Mouse (Mus musculus): ENCODE measurements around the gene Rgl3. TPM values are rescaled to one million over a fixed set of nuclear protein-coding genes. Genes with fewer than 3 reads are reported as not detected.

Gene Rgl3
- total and polyA plus RNA-seq, 2 experiments from 2014 or later, result 0.63 to 11.4 TPM

DNA sequence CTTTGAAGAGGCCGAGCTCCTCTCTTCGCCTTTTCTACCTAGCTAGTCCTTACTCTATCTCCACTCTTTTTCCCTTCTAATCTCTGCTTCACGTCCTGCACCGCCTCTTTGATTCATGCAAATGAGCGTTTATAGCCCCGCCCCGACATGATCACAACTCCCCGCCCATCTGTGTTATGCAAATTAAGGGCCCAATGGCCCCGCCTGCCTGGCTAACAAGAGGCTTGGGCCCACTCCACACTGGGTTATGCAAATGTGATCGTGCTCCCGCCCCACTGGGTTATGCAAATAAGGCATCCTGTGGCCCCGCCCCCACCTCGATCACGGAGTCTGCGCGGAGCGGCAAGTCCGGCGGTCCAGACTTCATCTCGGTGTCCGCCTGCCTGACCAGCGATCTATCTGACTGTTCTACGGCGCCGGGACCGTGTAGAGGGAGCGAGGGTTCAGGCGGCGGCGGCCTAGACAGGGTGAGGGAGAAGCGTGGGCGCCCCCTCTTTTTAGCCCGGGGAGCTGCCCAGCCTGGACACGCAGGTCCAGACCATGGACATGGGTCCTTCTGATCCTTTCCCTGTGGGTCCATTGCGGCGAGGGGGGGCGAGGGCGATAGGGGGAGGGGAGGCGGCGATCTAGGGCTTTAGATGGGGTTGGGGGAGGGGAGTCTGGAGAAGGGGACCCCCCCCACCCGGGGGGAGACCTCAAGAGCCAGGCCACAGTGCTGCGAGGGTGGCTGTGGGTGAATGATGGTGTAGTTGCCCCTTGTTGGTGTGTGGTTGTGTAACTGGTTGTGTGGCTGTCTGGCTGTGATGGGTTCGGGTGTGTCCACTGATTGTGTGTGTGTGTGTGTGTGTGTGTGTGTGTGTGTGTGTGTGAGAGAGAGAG lies 52.3 kb downstream of the Rgl3 start, which contains the start of gene Plppr2:
Gene Plppr2, plus strand, starts transcription at position 342 of the 879 bp plus-strand sequence.
- Histone ChIP-seq H3K4me2 (ENCODE audit: low read depth, low read length) (peak within 1 kb of the TSS; percentile 80), H3K36me3 (replicated peaks; ENCODE audit: control insufficient read depth, insufficient read depth, low read length) (no peaks in the 10 kb centered on the region), H3K9ac (replicated peaks; ENCODE audit: low read depth, low read length) (no peak within 1 kb of the TSS; the same call in 1 of the 2 replicates), H3K27me3 (ENCODE audit: control insufficient read depth, insufficient read depth, low read length) (no peaks in the 10 kb centered on the region), H3K9me3 (replicated peaks; ENCODE audit: control insufficient read depth, low read length) (no peaks in the 10 kb centered on the region), H3K27ac (ENCODE audit: low read depth) (no peak within 1 kb of the TSS), H3K4me3 (ENCODE audit: low read depth, low read length) (peak within 1 kb of the TSS; percentile 54), H3K4me1 (ENCODE audit: control insufficient read depth, insufficient read depth) (no peaks in the 10 kb centered on the region)
- WGBS, result 3% methylated on average over 39 of the region's 43 CpGs
- TF ChIP-seq EP300 (IDR thresholded peaks at IDR 0.05; ENCODE audit: low read depth) (no peak), CTCF (IDR thresholded peaks at IDR 0.05; ENCODE audit: low read depth) (no peak)
- ATAC-seq (ENCODE audit: insufficient read depth, low read depth) (peak; percentile 98), DNase-seq (ENCODE audit: low spot score) (peak; percentile 96)

- H3K27ac ChIP-seq (ENCODE audit: low read depth), result no peak overlapping the region
- no peak for DNase-seq (ENCODE audit: low spot score)
- TF ChIP-seq EP300 (IDR thresholded peaks at IDR 0.05; ENCODE audit: low read depth), result no peak
- no peak for TF ChIP-seq CTCF (IDR thresholded peaks at IDR 0.05; ENCODE audit: low read depth)
- H3K4me2 ChIP-seq (ENCODE audit: low read depth, low read length), result no peak overlapping the region
- no peaks in the 10 kb centered on the region for H3K36me3 ChIP-seq (replicated peaks; ENCODE audit: control insufficient read depth, insufficient read depth, low read length)
- H3K9me3 ChIP-seq (replicated peaks; ENCODE audit: control insufficient read depth, low read length), result no peaks in the 10 kb centered on the region
- ATAC-seq (ENCODE audit: insufficient read depth, low read depth), result no peak
- H3K9ac ChIP-seq (replicated peaks; ENCODE audit: low read depth, low read length), result no peak overlapping the region
- WGBS, result 80% methylated on average over 7 of the region's 7 CpGs
- H3K27me3 ChIP-seq (ENCODE audit: control insufficient read depth, insufficient read depth, low read length), result no peaks in the 10 kb centered on the region
- H3K4me3 ChIP-seq (ENCODE audit: low read depth, low read length), result no peak overlapping the region
- no peaks in the 10 kb centered on the region for H3K4me1 ChIP-seq (ENCODE audit: control insufficient read depth, insufficient read depth)
Measured at GRCm38 (mm10) chr9:21935466-21936131, 53.6 kb downstream of the Rgl3 start.

DNA sequence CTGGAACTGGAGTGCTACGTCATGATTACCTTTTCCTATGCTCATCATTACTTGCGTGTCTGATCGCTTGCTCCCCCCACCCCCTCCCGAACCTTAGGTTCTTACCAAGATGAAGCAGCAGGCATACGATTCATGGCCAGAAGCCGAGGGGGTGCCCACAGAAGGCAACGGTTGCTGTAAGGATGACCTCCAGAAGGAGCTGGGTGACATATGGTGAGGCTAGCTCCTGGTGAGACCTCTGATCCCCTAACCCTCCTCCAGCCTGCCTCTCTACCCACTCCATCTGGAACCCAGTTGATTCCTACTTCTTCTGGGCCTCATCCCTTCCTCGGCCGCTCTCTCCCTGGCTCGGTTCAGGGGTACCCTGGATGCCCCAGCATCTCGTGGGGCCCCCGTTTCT lies 55.2 kb downstream of the Rgl3 start:
- Histone ChIP-seq H3K4me3 (ENCODE audit: low read depth, low read length) (no peak overlapping the region), H3K4me2 (ENCODE audit: low read depth, low read length) (no peak overlapping the region), H3K27ac (ENCODE audit: low read depth) (no peak overlapping the region), H3K27me3 (ENCODE audit: control insufficient read depth, insufficient read depth, low read length) (no peaks in the 10 kb centered on the region), H3K9ac (replicated peaks; ENCODE audit: low read depth, low read length) (no peak overlapping the region), H3K36me3 (replicated peaks; ENCODE audit: control insufficient read depth, insufficient read depth, low read length) (no peaks in the 10 kb centered on the region), H3K9me3 (replicated peaks; ENCODE audit: control insufficient read depth, low read length) (no peaks in the 10 kb centered on the region), H3K4me1 (ENCODE audit: control insufficient read depth, insufficient read depth) (no peaks in the 10 kb centered on the region)
- DNase-seq (ENCODE audit: low spot score) (no peak), ATAC-seq (ENCODE audit: insufficient read depth, low read depth) (no peak)
- 84% methylated on average over 12 of the region's 12 CpGs for WGBS
- TF ChIP-seq EP300 (IDR thresholded peaks at IDR 0.05; ENCODE audit: low read depth), result no peak

GRCm38 (mm10) chr9:21932445-21933137 lies 56.7 kb downstream of the Rgl3 start:
- 67% methylated on average over 12 of the region's 12 CpGs for WGBS
- TF ChIP-seq EP300 (IDR thresholded peaks at IDR 0.05; ENCODE audit: low read depth) (no peak), CTCF (IDR thresholded peaks at IDR 0.05; ENCODE audit: low read depth) (no peak)
- no peak overlapping the region for H3K9ac ChIP-seq (replicated peaks; ENCODE audit: low read depth, low read length)
- H3K36me3 ChIP-seq (replicated peaks; ENCODE audit: control insufficient read depth, insufficient read depth, low read length), result no peaks in the 10 kb centered on the region
- no peak overlapping the region for H3K4me2 ChIP-seq (ENCODE audit: low read depth, low read length)
- ATAC-seq (ENCODE audit: insufficient read depth, low read depth) (no peak), DNase-seq (ENCODE audit: low spot score) (no peak)
- no peaks in the 10 kb centered on the region for H3K27me3 ChIP-seq (ENCODE audit: control insufficient read depth, insufficient read depth, low read length)
- H3K27ac ChIP-seq (ENCODE audit: low read depth), result no peak overlapping the region
- no peaks in the 10 kb centered on the region for H3K9me3 ChIP-seq (replicated peaks; ENCODE audit: control insufficient read depth, low read length)
- no peaks in the 10 kb centered on the region for H3K4me1 ChIP-seq (ENCODE audit: control insufficient read depth, insufficient read depth)
- H3K4me3 ChIP-seq (ENCODE audit: low read depth, low read length), result no peak overlapping the region

DNA sequence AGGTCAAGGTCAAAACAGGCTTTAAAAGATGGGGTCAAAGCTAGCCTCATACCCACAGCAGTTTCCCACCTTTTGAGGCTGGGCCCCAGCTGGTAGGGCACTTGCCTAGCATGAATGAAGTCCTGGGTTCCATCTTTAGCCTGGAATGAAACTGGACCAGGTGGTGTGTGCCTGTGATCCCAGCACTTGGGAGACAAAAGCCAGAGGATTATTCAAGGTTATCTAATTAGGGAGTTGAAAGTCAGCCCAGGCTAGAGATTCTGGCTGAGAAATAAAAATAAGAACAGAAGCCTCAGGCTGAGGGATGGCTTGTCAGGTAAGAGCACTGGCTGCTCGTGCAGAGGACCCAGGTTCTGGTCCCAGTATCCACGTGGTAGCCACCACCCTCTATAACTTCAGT lies 57.2 kb downstream of the Rgl3 start:
- no peak overlapping the region for H3K4me2 ChIP-seq (ENCODE audit: low read depth, low read length)
- 59% methylated on average over 2 of the region's 2 CpGs for WGBS
- ATAC-seq (ENCODE audit: insufficient read depth, low read depth), result no peak

More for the DNA sequence above, 57.2 kb downstream of the Rgl3 start:
- no peaks in the 10 kb centered on the region for H3K9me3 ChIP-seq (replicated peaks; ENCODE audit: control insufficient read depth, low read length)
- no peaks in the 10 kb centered on the region for H3K4me1 ChIP-seq (ENCODE audit: control insufficient read depth, insufficient read depth)
- TF ChIP-seq CTCF (IDR thresholded peaks at IDR 0.05; ENCODE audit: low read depth), result no peak
- no peak for TF ChIP-seq EP300 (IDR thresholded peaks at IDR 0.05; ENCODE audit: low read depth)
- H3K9ac ChIP-seq (replicated peaks; ENCODE audit: low read depth, low read length), result no peak overlapping the region
- H3K27me3 ChIP-seq (ENCODE audit: control insufficient read depth, insufficient read depth, low read length), result no peaks in the 10 kb centered on the region
- H3K27ac ChIP-seq (ENCODE audit: low read depth), result no peak overlapping the region
- no peak for DNase-seq (ENCODE audit: low spot score)
- H3K4me3 ChIP-seq (ENCODE audit: low read depth, low read length), result no peak overlapping the region
- H3K36me3 ChIP-seq (replicated peaks; ENCODE audit: control insufficient read depth, insufficient read depth, low read length), result no peaks in the 10 kb centered on the region

Measured in heart, postnatal 0 days (tissue).